25 mouse cellular contexts compared by ENCODE assay signal in genomic region chr9:86599723-86600303, GRCm38 (mm10). TPM values are rescaled to one million over a fixed set of nuclear protein-coding genes. Genes with fewer than 3 reads are reported as not detected.
A peak's percentile ranks its signal among the peaks of the same experiment; 100 is the strongest.
DNase-seq lines count a peak whose midpoint lies in the region; ATAC-seq and TF ChIP-seq lines count a peak whose summit lies in the region.
"Had no signal": no experiment of that assay in that cellular context is flagged by ENCODE, and none has a peak within 500 bp of the region (broad histone marks: within the 10 kb centered on the region; RNA-seq: fewer than 3 reads in every experiment).

No protein-coding gene starts in this region.

- no peak overlapping the region for H3K4me2 ChIP-seq in forebrain, embryonic 11.5 days (ENCODE audit: low read depth, low read length, severe bottlenecking)
- H3K4me2 ChIP-seq in lung, embryonic 14.5 days: no peak overlapping the region
- no peak overlapping the region for H3K4me2 ChIP-seq in embryonic facial prominence, embryonic 11.5 days (ENCODE audit: low read depth, low read length)
- H3K4me2 ChIP-seq in intestine, embryonic 15.5 days (replicated peaks): no peak overlapping the region
- no peak overlapping the region for H3K4me2 ChIP-seq in liver, embryonic 11.5 days
- H3K4me2 ChIP-seq: limb, embryonic 13.5 days had no signal

- no peaks in the 10 kb centered on the region for H3K27me3 ChIP-seq in forebrain, embryonic 10.5 days (ENCODE audit: poor library complexity, severe bottlenecking)
- H3K27me3 ChIP-seq in forebrain, embryonic 11.5 days (ENCODE audit: control insufficient read depth, insufficient read depth, low read length): no peaks in the 10 kb centered on the region
- H3K27me3 ChIP-seq in lung, embryonic 14.5 days (ENCODE audit: insufficient read depth, low read length): no peaks in the 10 kb centered on the region
- no peaks in the 10 kb centered on the region for H3K27me3 ChIP-seq in embryonic facial prominence, embryonic 11.5 days (ENCODE audit: control insufficient read depth, insufficient read depth, low read length)
- no peaks in the 10 kb centered on the region for H3K27me3 ChIP-seq in intestine, embryonic 15.5 days (replicated peaks)
- no peaks in the 10 kb centered on the region for H3K27me3 ChIP-seq in liver, embryonic 11.5 days (replicated peaks; ENCODE audit: control insufficient read depth, insufficient read depth, low read length)
- H3K27me3 ChIP-seq: limb, embryonic 13.5 days had no signal

- H3K9ac ChIP-seq in forebrain, embryonic 11.5 days (ENCODE audit: low read length): no peak overlapping the region
- H3K9ac ChIP-seq in lung, embryonic 14.5 days: no peak overlapping the region
- no peak overlapping the region for H3K9ac ChIP-seq in embryonic facial prominence, embryonic 11.5 days (replicated peaks; ENCODE audit: low read length)
- H3K9ac ChIP-seq in intestine, embryonic 15.5 days: no peak overlapping the region
- H3K9ac ChIP-seq in liver, embryonic 11.5 days (ENCODE audit: low read depth, low read length): no peak overlapping the region
- H3K9ac ChIP-seq: limb, embryonic 13.5 days; liver, embryonic 14.5 days had no signal

- WGBS in forebrain, embryonic 10.5 days: 60% methylated on average over 8 of the region's 8 CpGs
- WGBS in forebrain, embryonic 11.5 days: 69% methylated on average over 8 of the region's 8 CpGs
- WGBS in lung, embryonic 14.5 days: 25% methylated on average over 8 of the region's 8 CpGs
- WGBS in embryonic facial prominence, embryonic 11.5 days: 48% methylated on average over 8 of the region's 8 CpGs
- 27% methylated on average over 8 of the region's 8 CpGs for WGBS in intestine, embryonic 15.5 days
- 47% methylated on average over 8 of the region's 8 CpGs for WGBS in liver, embryonic 11.5 days

- 0 out of 2 replicates have a peak overlapping the region, but pooled peaks have one; percentile 15 for H3K27ac ChIP-seq in forebrain, embryonic 10.5 days
- no peak overlapping the region for H3K27ac ChIP-seq in forebrain, embryonic 11.5 days (ENCODE audit: low read depth, low read length)
- peak overlapping the region; percentile 48; the same call in 1 of the 2 replicates for H3K27ac ChIP-seq in lung, embryonic 14.5 days (ENCODE audit: low read depth)
- no peak overlapping the region for H3K27ac ChIP-seq in embryonic facial prominence, embryonic 11.5 days (replicated peaks; ENCODE audit: low read depth, low read length)
- no peak overlapping the region for H3K27ac ChIP-seq in intestine, embryonic 15.5 days
- no peak overlapping the region for H3K27ac ChIP-seq in liver, embryonic 11.5 days (ENCODE audit: low read depth, low read length)
- H3K27ac ChIP-seq: hindbrain, embryonic 10.5 days; hindbrain, postnatal 0 days; layer of hippocampus, adult 2 months; limb, embryonic 13.5 days; liver, embryonic 14.5 days had no signal

- 0 out of 2 replicates have a peak, but pooled peaks cover 2% of the 10 kb centered on the region for H3K9me3 ChIP-seq in forebrain, embryonic 10.5 days
- no peaks in the 10 kb centered on the region for H3K9me3 ChIP-seq in forebrain, embryonic 11.5 days (ENCODE audit: control insufficient read depth, low read length)
- H3K9me3 ChIP-seq in lung, embryonic 14.5 days (ENCODE audit: low read depth, low read length): no peaks in the 10 kb centered on the region
- H3K9me3 ChIP-seq in embryonic facial prominence, embryonic 11.5 days (replicated peaks; ENCODE audit: control insufficient read depth, low read length): no peaks in the 10 kb centered on the region
- H3K9me3 ChIP-seq in intestine, embryonic 15.5 days: no peaks in the 10 kb centered on the region
- no peaks in the 10 kb centered on the region for H3K9me3 ChIP-seq in liver, embryonic 11.5 days (ENCODE audit: control insufficient read depth, low read length)
- H3K9me3 ChIP-seq: G1E; hindbrain, embryonic 10.5 days; limb, embryonic 13.5 days had no signal

- TF ChIP-seq CTCF in lung, embryonic 14.5 days (IDR thresholded peaks at IDR 0.05; ENCODE audit: low read depth): no peak

- no peak overlapping the region for H3K4me3 ChIP-seq in forebrain, embryonic 10.5 days
- no peak overlapping the region for H3K4me3 ChIP-seq in forebrain, embryonic 11.5 days (ENCODE audit: low read depth, low read length)
- no peak overlapping the region for H3K4me3 ChIP-seq in lung, embryonic 14.5 days (ENCODE audit: low read depth, low read length)
- no peak overlapping the region for H3K4me3 ChIP-seq in embryonic facial prominence, embryonic 11.5 days (ENCODE audit: low read depth, low read length)
- no peak overlapping the region for H3K4me3 ChIP-seq in intestine, embryonic 15.5 days (replicated peaks)
- H3K4me3 ChIP-seq in liver, embryonic 11.5 days (ENCODE audit: low read depth, low read length): no peak overlapping the region
- H3K4me3 ChIP-seq: hindbrain, embryonic 10.5 days; layer of hippocampus, adult 2 months; limb, embryonic 13.5 days had no signal

- H3K36me3 ChIP-seq in forebrain, embryonic 10.5 days (replicated peaks): no peaks in the 10 kb centered on the region
- no peaks in the 10 kb centered on the region for H3K36me3 ChIP-seq in forebrain, embryonic 11.5 days (ENCODE audit: control insufficient read depth, insufficient read depth, low read length)
- H3K36me3 ChIP-seq in lung, embryonic 14.5 days (ENCODE audit: insufficient read depth): no peaks in the 10 kb centered on the region
- no peaks in the 10 kb centered on the region for H3K36me3 ChIP-seq in embryonic facial prominence, embryonic 11.5 days (replicated peaks; ENCODE audit: control insufficient read depth, insufficient read depth, low read depth, low read length)
- H3K36me3 ChIP-seq in intestine, embryonic 15.5 days: no peaks in the 10 kb centered on the region
- no peaks in the 10 kb centered on the region for H3K36me3 ChIP-seq in liver, embryonic 11.5 days (ENCODE audit: control insufficient read depth, insufficient read depth, low read length)
- H3K36me3 ChIP-seq: hindbrain, embryonic 10.5 days; limb, embryonic 13.5 days had no signal

- H3K4me1 ChIP-seq in forebrain, embryonic 10.5 days: no peaks in the 10 kb centered on the region; the same call in 1 of the 2 replicates
- H3K4me1 ChIP-seq in forebrain, embryonic 11.5 days (replicated peaks; ENCODE audit: control insufficient read depth, insufficient read depth, low read length): no peaks in the 10 kb centered on the region
- H3K4me1 ChIP-seq in lung, embryonic 14.5 days (ENCODE audit: insufficient read depth): peaks cover 10% of the 10 kb centered on the region; the same call in 1 of the 2 replicates
- H3K4me1 ChIP-seq in embryonic facial prominence, embryonic 11.5 days (ENCODE audit: control insufficient read depth, insufficient read depth, low read length): no peaks in the 10 kb centered on the region
- no peaks in the 10 kb centered on the region for H3K4me1 ChIP-seq in intestine, embryonic 15.5 days (replicated peaks)
- no peaks in the 10 kb centered on the region for H3K4me1 ChIP-seq in liver, embryonic 11.5 days (replicated peaks; ENCODE audit: control insufficient read depth, insufficient read depth, low read length)
- H3K4me1 ChIP-seq: hindbrain, embryonic 10.5 days; limb, embryonic 13.5 days had no signal

- ATAC-seq in forebrain, embryonic 11.5 days (replicated peaks; ENCODE audit: low FRiP score): no peak
- ATAC-seq in lung, embryonic 14.5 days (ENCODE audit: insufficient read depth): peak; percentile 76; the same call in 1 of the 2 replicates
- no peak for ATAC-seq in embryonic facial prominence, embryonic 11.5 days (replicated peaks; ENCODE audit: insufficient number of reproducible peaks, low FRiP score, low TSS enrichment, low read depth)
- ATAC-seq in intestine, embryonic 15.5 days: peak; percentile 74
- no peak for ATAC-seq in liver, embryonic 11.5 days (replicated peaks; ENCODE audit: low FRiP score)
- ATAC-seq: activated CD4-positive, CD25-positive, alpha-beta regulatory T cell, adult 4 months; forebrain, embryonic 14.5 days; hindbrain, postnatal 0 days had no signal

- DNase-seq in forebrain, embryonic 10.5 days (ENCODE audit: extremely low spot score, low spot score): no peak
- no peak for DNase-seq in forebrain, embryonic 11.5 days (ENCODE audit: low spot score)
- peak; percentile 73 for DNase-seq in lung, embryonic 14.5 days
- DNase-seq in lung, postnatal 14 days: no peak
- DNase-seq in embryonic facial prominence, embryonic 11.5 days (ENCODE audit: low spot score): peak; percentile 13
- DNase-seq in spleen, adult 18-20 months: no peak
- DNase-seq in liver, embryonic 11.5 days (ENCODE audit: low spot score): no peak
- DNase-seq: adrenal gland, postnatal 14 days; cerebellum, postnatal 10 days; gastrocnemius, postnatal 36 days; kidney, adult 8-10 months; kidney, postnatal 14 days; layer of hippocampus, postnatal 36 days; lung, postnatal 36 days; thymus, adult 18-20 months; thymus, postnatal 4 days had no signal

RNA-seq across cellular contexts. Expression of gene Rwdd2a, which starts 28.0 kb away (rescaled TPM):
- polyA plus RNA-seq in forebrain, embryonic 10.5 days (2016; fragmentation: Nextera tagmentation; extraction: Ambion mirVana): 3.9 and 4.1 TPM in 2 replicates
- polyA plus RNA-seq in forebrain, embryonic 11.5 days (2014; fragmentation: Nextera tagmentation; extraction: Ambion mirVana): 3.3 and 3.8 TPM in 2 replicates
- polyA plus RNA-seq in lung, embryonic 14.5 days (2014; fragmentation: Nextera tagmentation; extraction: Ambion mirVana): 4.1 and 5.3 TPM in 2 replicates
- 2.3 and 2.6 TPM in 2 replicates for polyA plus RNA-seq in embryonic facial prominence, embryonic 11.5 days (2014; fragmentation: Nextera tagmentation; extraction: Ambion mirVana)
- 2.7 and 2.9 TPM in 2 replicates for polyA plus RNA-seq in intestine, embryonic 15.5 days (2015; fragmentation: Nextera tagmentation; extraction: Ambion mirVana)
- 2.4 and 2.5 TPM in 2 replicates for polyA plus RNA-seq in liver, embryonic 11.5 days (2014; fragmentation: Nextera tagmentation; extraction: Ambion mirVana)

RNA-seq across cellular contexts. Expression of gene Pgm3, which starts 28.2 kb away (rescaled TPM):
- 34.2 and 34.6 TPM in 2 replicates for polyA plus RNA-seq in forebrain, embryonic 10.5 days (2016; fragmentation: Nextera tagmentation; extraction: Ambion mirVana)
- polyA plus RNA-seq in forebrain, embryonic 11.5 days (2014; fragmentation: Nextera tagmentation; extraction: Ambion mirVana): 35.6 and 36.0 TPM in 2 replicates
- 35.1 and 37.7 TPM in 2 replicates for polyA plus RNA-seq in lung, embryonic 14.5 days (2014; fragmentation: Nextera tagmentation; extraction: Ambion mirVana)
- 33.0 and 35.0 TPM in 2 replicates for polyA plus RNA-seq in embryonic facial prominence, embryonic 11.5 days (2014; fragmentation: Nextera tagmentation; extraction: Ambion mirVana)
- polyA plus RNA-seq in intestine, embryonic 15.5 days (2015; fragmentation: Nextera tagmentation; extraction: Ambion mirVana): 40.6 and 42.4 TPM in 2 replicates
- polyA plus RNA-seq in liver, embryonic 11.5 days (2014; fragmentation: Nextera tagmentation; extraction: Ambion mirVana): 25.9 and 28.3 TPM in 2 replicates

Comparison
In these comparisons a context has a peak if more than half of its experiments do, and no peak if none do; other contexts are left out.
1. DNase-seq: peak in lung, embryonic 14.5 days (single experiment) and embryonic facial prominence, embryonic 11.5 days (single experiment); none in forebrain, embryonic 10.5 days (single experiment), forebrain, embryonic 11.5 days (single experiment), lung, postnatal 14 days (single experiment), spleen, adult 18-20 months (0 of 2) and liver, embryonic 11.5 days (single experiment).
2. H3K27ac ChIP-seq: peak in forebrain, embryonic 10.5 days (single experiment) and lung, embryonic 14.5 days (single experiment); none in forebrain, embryonic 11.5 days (single experiment), embryonic facial prominence, embryonic 11.5 days (single experiment), intestine, embryonic 15.5 days (single experiment) and liver, embryonic 11.5 days (single experiment).
3. ATAC-seq: peak in lung, embryonic 14.5 days (single experiment) and intestine, embryonic 15.5 days (single experiment); none in forebrain, embryonic 11.5 days (single experiment), embryonic facial prominence, embryonic 11.5 days (single experiment) and liver, embryonic 11.5 days (single experiment).